Mouse (Mus musculus): ENCODE measurements at regions not wholly inside any gene's neighbourhood (a gene's known extent, or its start where the extent isn't known, plus 50 kb on each side); places are given as distances from the start of the nearest gene placed in this dataset.
"Not testable (repeated sequence)": the region's sequence is repeated elsewhere in the genome, so short reads cannot be mapped to it uniquely, and the experiment has no call there.

- H3K27me3 ChIP-seq, result no peaks in the 10 kb centered on the region
- H3K9ac ChIP-seq, result no peak overlapping the region
- no peaks in the 10 kb centered on the region for H3K9me3 ChIP-seq
- ATAC-seq (ENCODE audit: insufficient number of reproducible peaks, insufficient read depth, low FRiP score, low TSS enrichment, low read depth), result no peak
- H3K36me3 ChIP-seq, result no peaks in the 10 kb centered on the region
- H3K4me2 ChIP-seq, result no peak overlapping the region
- WGBS, result 32% methylated on average over 2 of the region's 2 CpGs
- H3K27ac ChIP-seq, result no peak overlapping the region
- H3K4me3 ChIP-seq, result no peak overlapping the region
- no peaks in the 10 kb centered on the region for H3K4me1 ChIP-seq
Measured at GRCm38 (mm10) chr2:100446332-100446731, 1178.2 kb upstream of the Rag2 start.

- not testable (repeated sequence) for H3K27me3 ChIP-seq; H3K9me3 ChIP-seq; ATAC-seq (ENCODE audit: insufficient number of reproducible peaks, insufficient read depth, low FRiP score, low TSS enrichment, low read depth); H3K4me2 ChIP-seq; H3K27ac ChIP-seq; H3K4me1 ChIP-seq; H3K9ac ChIP-seq; H3K36me3 ChIP-seq; H3K4me3 ChIP-seq
- WGBS, result no CpG with 5 or more reads among the region's 1 CpGs
Measured at GRCm38 (mm10) chr2:100459641-100460040, 1164.9 kb upstream of the Rag2 start.

GRCm38 (mm10) chr2:100486229-100486628 is 1138.3 kb upstream of the Rag2 start:
- H3K36me3 ChIP-seq; H3K4me3 ChIP-seq; H3K9ac ChIP-seq; H3K4me2 ChIP-seq; ATAC-seq (ENCODE audit: insufficient number of reproducible peaks, insufficient read depth, low FRiP score, low TSS enrichment, low read depth); H3K9me3 ChIP-seq; H3K27ac ChIP-seq; H3K27me3 ChIP-seq; H3K4me1 ChIP-seq: not testable (repeated sequence)
- WGBS, result no CpG with 5 or more reads among the region's 3 CpGs

- not testable (repeated sequence) for H3K4me3 ChIP-seq; H3K4me1 ChIP-seq; H3K27ac ChIP-seq; H3K9ac ChIP-seq; H3K27me3 ChIP-seq; ATAC-seq (ENCODE audit: insufficient number of reproducible peaks, insufficient read depth, low FRiP score, low TSS enrichment, low read depth); H3K9me3 ChIP-seq; H3K4me2 ChIP-seq; H3K36me3 ChIP-seq
- no CpG with 5 or more reads among the region's 1 CpGs for WGBS
Measured at GRCm38 (mm10) chr2:100505114-100505513, 1119.4 kb upstream of the Rag2 start.
